Mouse (Mus musculus): ENCODE data around the gene Elmsan1. TPM values are rescaled to one million over a fixed set of nuclear protein-coding genes. Genes with fewer than 3 reads are reported as not detected.

Gene Elmsan1
- polyA plus RNA-seq, 1 experiment from 2014 or later, result 9.6 TPM

- H3K9me3 ChIP-seq (ENCODE audit: control insufficient read depth, low read length), result no peaks in the 10 kb centered on the region; the same call in 1 of the 2 replicates
- ATAC-seq (replicated peaks; ENCODE audit: low FRiP score), result no peak
- H3K27ac ChIP-seq (ENCODE audit: low read depth, low read length), result no peak overlapping the region
- H3K36me3 ChIP-seq (ENCODE audit: control insufficient read depth, insufficient read depth, low read length), result peaks cover 3% of the 10 kb centered on the region; the same call in 1 of the 2 replicates
- H3K9ac ChIP-seq (ENCODE audit: low read length), result no peak overlapping the region
- no peaks in the 10 kb centered on the region for H3K27me3 ChIP-seq (ENCODE audit: control insufficient read depth, insufficient read depth, low read length)
- no peak overlapping the region for H3K4me3 ChIP-seq (ENCODE audit: low read depth, low read length)
- no peaks in the 10 kb centered on the region for H3K4me1 ChIP-seq (replicated peaks; ENCODE audit: control insufficient read depth, insufficient read depth, low read length)
- no peak for DNase-seq (ENCODE audit: low spot score)
- 90% methylated on average over 6 of the region's 6 CpGs for WGBS
- H3K4me2 ChIP-seq (ENCODE audit: low read depth, low read length, severe bottlenecking), result no peak overlapping the region
These were observed 90.1 kb downstream of the Elmsan1 start for GRCm38 (mm10) chr12:84128576-84128975.

GRCm38 (mm10) chr12:84126899-84127298 is 91.8 kb downstream of the Elmsan1 start:
- Histone ChIP-seq H3K4me3 (ENCODE audit: low read depth, low read length) (no peak overlapping the region), H3K4me1 (replicated peaks; ENCODE audit: control insufficient read depth, insufficient read depth, low read length) (no peaks in the 10 kb centered on the region), H3K36me3 (ENCODE audit: control insufficient read depth, insufficient read depth, low read length) (no peaks in the 10 kb centered on the region), H3K4me2 (ENCODE audit: low read depth, low read length, severe bottlenecking) (no peak overlapping the region), H3K9ac (ENCODE audit: low read length) (no peak overlapping the region), H3K9me3 (ENCODE audit: control insufficient read depth, low read length) (no peaks in the 10 kb centered on the region), H3K27ac (ENCODE audit: low read depth, low read length) (no peak overlapping the region), H3K27me3 (ENCODE audit: control insufficient read depth, insufficient read depth, low read length) (no peaks in the 10 kb centered on the region)
- 81% methylated on average over 2 of the region's 2 CpGs for WGBS
- no peak for ATAC-seq (replicated peaks; ENCODE audit: low FRiP score)
- DNase-seq (ENCODE audit: low spot score), result no peak

DNA sequence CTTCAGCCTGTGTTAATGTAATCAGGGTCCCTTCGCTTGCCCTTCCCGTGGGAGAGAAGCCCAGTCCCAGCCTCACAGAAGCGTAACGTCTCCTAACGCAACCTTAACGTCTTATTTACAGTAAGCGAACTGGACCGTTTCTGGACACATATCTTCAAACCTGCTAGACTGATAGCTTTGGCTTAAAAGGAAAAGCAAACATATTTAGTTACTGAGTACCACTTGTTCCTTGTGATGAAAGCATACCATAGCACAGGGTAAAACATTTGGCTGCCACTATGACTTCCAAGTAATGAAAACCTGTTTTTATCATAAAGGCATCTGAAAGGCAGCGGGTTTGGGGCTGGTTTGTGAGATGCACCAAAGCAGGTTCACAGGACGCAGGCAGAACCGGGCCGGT is 92.8 kb downstream of the Elmsan1 start:
- Histone ChIP-seq H3K4me3 (ENCODE audit: low read depth, low read length) (no peak overlapping the region), H3K36me3 (ENCODE audit: control insufficient read depth, insufficient read depth, low read length) (no peaks in the 10 kb centered on the region), H3K4me1 (replicated peaks; ENCODE audit: control insufficient read depth, insufficient read depth, low read length) (no peaks in the 10 kb centered on the region), H3K4me2 (ENCODE audit: low read depth, low read length, severe bottlenecking) (no peak overlapping the region), H3K27me3 (ENCODE audit: control insufficient read depth, insufficient read depth, low read length) (no peaks in the 10 kb centered on the region), H3K9ac (ENCODE audit: low read length) (no peak overlapping the region), H3K9me3 (ENCODE audit: control insufficient read depth, low read length) (no peaks in the 10 kb centered on the region), H3K27ac (ENCODE audit: low read depth, low read length) (no peak overlapping the region)
- DNase-seq (ENCODE audit: low spot score) (no peak), ATAC-seq (replicated peaks; ENCODE audit: low FRiP score) (no peak)
- 88% methylated on average over 12 of the region's 12 CpGs for WGBS

- Histone ChIP-seq H3K27me3 (ENCODE audit: control insufficient read depth, insufficient read depth, low read length) (no peaks in the 10 kb centered on the region), H3K4me2 (ENCODE audit: low read depth, low read length, severe bottlenecking) (no peak overlapping the region), H3K36me3 (ENCODE audit: control insufficient read depth, insufficient read depth, low read length) (no peaks in the 10 kb centered on the region), H3K4me1 (replicated peaks; ENCODE audit: control insufficient read depth, insufficient read depth, low read length) (peaks cover 3% of the 10 kb centered on the region; the same call in 1 of the 2 replicates), H3K27ac (ENCODE audit: low read depth, low read length) (no peak overlapping the region), H3K4me3 (ENCODE audit: low read depth, low read length) (no peak overlapping the region), H3K9ac (ENCODE audit: low read length) (no peak overlapping the region), H3K9me3 (ENCODE audit: control insufficient read depth, low read length) (no peaks in the 10 kb centered on the region)
- WGBS, result 94% methylated on average over 5 of the region's 5 CpGs
- ATAC-seq (replicated peaks; ENCODE audit: low FRiP score) (no peak), DNase-seq (ENCODE audit: low spot score) (no peak)
These were observed 99.1 kb downstream of the Elmsan1 start for GRCm38 (mm10) chr12:84119584-84119983.

DNA sequence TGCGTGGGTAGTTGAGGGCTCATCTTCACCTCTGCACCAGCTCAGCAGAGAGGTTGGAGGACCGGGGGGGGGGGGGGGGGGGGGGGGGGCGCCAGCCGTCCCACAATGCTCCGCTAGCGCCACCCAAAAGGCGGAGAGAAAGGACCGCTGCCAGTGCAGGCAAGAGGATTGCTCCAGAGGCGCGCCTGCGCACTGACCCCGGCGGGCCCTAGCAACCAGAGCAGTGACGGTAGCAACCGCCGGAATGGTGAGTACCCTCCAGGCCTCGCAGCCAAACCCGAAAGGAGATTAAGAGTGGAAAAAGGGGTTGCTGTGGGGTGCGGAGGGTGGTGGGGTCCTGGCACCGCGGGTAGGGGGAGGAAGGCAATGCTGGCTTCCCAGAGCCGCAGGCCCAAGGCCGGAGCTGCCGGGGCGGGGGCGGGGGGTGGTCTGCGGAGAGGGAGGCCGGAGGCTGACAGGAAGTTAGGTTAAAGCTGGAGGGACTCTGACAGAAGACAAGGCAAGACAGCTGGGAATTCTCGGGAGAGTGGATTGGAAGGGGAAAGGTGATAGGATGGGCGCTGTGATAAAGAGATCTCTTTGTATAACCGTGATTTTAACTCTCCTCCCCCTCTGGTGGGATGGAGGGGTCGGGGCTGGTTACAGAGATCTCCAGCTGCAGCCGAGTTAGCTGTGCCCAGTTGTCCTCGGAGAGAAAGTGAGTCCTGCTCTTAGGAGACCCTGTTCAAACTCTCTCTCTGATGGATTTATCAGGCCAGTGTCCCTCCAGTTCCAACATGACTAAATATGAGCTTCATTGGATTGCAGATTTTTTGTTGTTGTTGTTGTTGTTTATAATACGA is 104.3 kb downstream of the Elmsan1 start, which contains the start of gene Dnal1:
Gene Dnal1 (plus strand): TSS at position 214 of the 842 bp plus-strand sequence.
- Histone ChIP-seq H3K9me3 (ENCODE audit: control insufficient read depth, low read length) (no peaks in the 10 kb centered on the region), H3K4me3 (ENCODE audit: low read depth, low read length) (peak within 1 kb of the TSS; percentile 83), H3K27me3 (ENCODE audit: control insufficient read depth, insufficient read depth, low read length) (no peaks in the 10 kb centered on the region), H3K9ac (ENCODE audit: low read length) (peak within 1 kb of the TSS; percentile 67), H3K36me3 (ENCODE audit: control insufficient read depth, insufficient read depth, low read length) (no peaks in the 10 kb centered on the region), H3K27ac (ENCODE audit: low read depth, low read length) (0 out of 2 replicates have a peak within 1 kb of the TSS, but pooled peaks have one; percentile 12), H3K4me1 (replicated peaks; ENCODE audit: control insufficient read depth, insufficient read depth, low read length) (peaks cover 3% of the 10 kb centered on the region; the same call in 1 of the 2 replicates), H3K4me2 (ENCODE audit: low read depth, low read length, severe bottlenecking) (peak within 1 kb of the TSS; percentile 67)
- 3% methylated on average over 33 of the region's 35 CpGs for WGBS
- ATAC-seq (replicated peaks; ENCODE audit: low FRiP score) (peak; percentile 98), DNase-seq (ENCODE audit: low spot score) (peak; percentile 96)

- WGBS, result 60% methylated on average over 6 of the region's 6 CpGs
- H3K27ac ChIP-seq (ENCODE audit: low read depth, low read length), result no peak overlapping the region
These were observed 105.0 kb downstream of the Elmsan1 start for GRCm38 (mm10) chr12:84113676-84114075.

DNA sequence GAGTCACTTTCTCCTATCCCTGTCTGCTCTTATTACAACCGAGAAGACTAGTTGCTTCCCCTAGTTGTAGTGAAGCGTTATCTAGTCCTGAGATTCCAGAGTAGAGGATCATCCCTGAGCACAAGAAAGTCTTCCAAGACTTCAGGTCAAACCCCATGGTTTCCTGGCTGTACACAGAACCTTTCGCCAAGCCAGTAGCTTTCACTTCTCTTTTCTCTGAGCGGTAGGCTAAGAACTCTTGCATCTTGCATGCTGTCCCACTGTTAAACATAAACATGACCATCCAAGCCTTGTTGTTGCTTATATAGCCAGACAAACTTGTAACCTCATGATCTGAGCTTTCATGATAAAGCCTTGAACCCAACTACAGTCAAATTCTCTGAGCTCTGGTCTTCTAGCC is 107.9 kb downstream of the Elmsan1 start:
- no peak overlapping the region for H3K27ac ChIP-seq (ENCODE audit: low read depth, low read length)
- H3K4me1 ChIP-seq (replicated peaks; ENCODE audit: control insufficient read depth, insufficient read depth, low read length), result peaks cover 3% of the 10 kb centered on the region; the same call in 1 of the 2 replicates
- no peak overlapping the region for H3K4me3 ChIP-seq (ENCODE audit: low read depth, low read length)
- H3K36me3 ChIP-seq (ENCODE audit: control insufficient read depth, insufficient read depth, low read length), result no peaks in the 10 kb centered on the region
- no peaks in the 10 kb centered on the region for H3K9me3 ChIP-seq (ENCODE audit: control insufficient read depth, low read length)
- ATAC-seq (replicated peaks; ENCODE audit: low FRiP score) (no peak), DNase-seq (ENCODE audit: low spot score) (no peak)
- WGBS, result 91% methylated on average over 4 of the region's 4 CpGs
- H3K9ac ChIP-seq (ENCODE audit: low read length), result no peak overlapping the region
- H3K27me3 ChIP-seq (ENCODE audit: control insufficient read depth, insufficient read depth, low read length), result no peaks in the 10 kb centered on the region
- no peak overlapping the region for H3K4me2 ChIP-seq (ENCODE audit: low read depth, low read length, severe bottlenecking)

More at GRCm38 (mm10) chr12:84113676-84114075, 105.0 kb downstream of the Elmsan1 start:
- ATAC-seq (replicated peaks; ENCODE audit: low FRiP score) (no peak), DNase-seq (ENCODE audit: low spot score) (no peak)
- Histone ChIP-seq H3K9ac (ENCODE audit: low read length) (peak overlapping the region; percentile 31; the same call in 1 of the 2 replicates), H3K4me1 (replicated peaks; ENCODE audit: control insufficient read depth, insufficient read depth, low read length) (peaks cover 3% of the 10 kb centered on the region; the same call in 1 of the 2 replicates), H3K4me3 (ENCODE audit: low read depth, low read length) (peak overlapping the region; percentile 83), H3K9me3 (ENCODE audit: control insufficient read depth, low read length) (no peaks in the 10 kb centered on the region), H3K36me3 (ENCODE audit: control insufficient read depth, insufficient read depth, low read length) (no peaks in the 10 kb centered on the region), H3K27me3 (ENCODE audit: control insufficient read depth, insufficient read depth, low read length) (no peaks in the 10 kb centered on the region), H3K4me2 (ENCODE audit: low read depth, low read length, severe bottlenecking) (peak overlapping the region; percentile 67; the same call in 1 of the 2 replicates)

DNA sequence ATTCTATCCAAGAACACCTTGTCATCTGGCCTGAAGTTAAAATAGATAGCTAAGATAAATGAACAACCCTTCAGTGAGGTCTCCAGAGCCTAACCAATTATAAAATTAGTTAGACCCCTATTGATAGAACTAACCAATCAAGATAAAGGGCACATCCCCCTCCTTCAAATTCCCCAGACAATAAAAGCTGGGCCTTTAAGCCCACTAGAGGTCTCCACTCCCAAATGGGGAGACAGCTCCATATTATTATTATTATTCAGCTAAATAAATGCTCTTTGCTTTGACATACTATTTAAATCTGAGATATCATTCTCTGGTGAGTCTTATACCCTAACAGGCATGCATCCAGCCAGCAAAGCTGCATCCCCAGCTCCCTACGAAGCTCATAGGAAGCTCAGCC is 108.8 kb downstream of the Elmsan1 start:
- no peaks in the 10 kb centered on the region for H3K36me3 ChIP-seq (ENCODE audit: control insufficient read depth, insufficient read depth, low read length)
- H3K27ac ChIP-seq (ENCODE audit: low read depth, low read length), result no peak overlapping the region
- peaks cover 1% of the 10 kb centered on the region; the same call in 1 of the 2 replicates for H3K4me1 ChIP-seq (replicated peaks; ENCODE audit: control insufficient read depth, insufficient read depth, low read length)
- no peaks in the 10 kb centered on the region for H3K27me3 ChIP-seq (ENCODE audit: control insufficient read depth, insufficient read depth, low read length)
- ATAC-seq (replicated peaks; ENCODE audit: low FRiP score) (no peak), DNase-seq (ENCODE audit: low spot score) (no peak)
- no peaks in the 10 kb centered on the region for H3K9me3 ChIP-seq (ENCODE audit: control insufficient read depth, low read length)
- no peak overlapping the region for H3K4me2 ChIP-seq (ENCODE audit: low read depth, low read length, severe bottlenecking)
- H3K4me3 ChIP-seq (ENCODE audit: low read depth, low read length), result no peak overlapping the region
- WGBS, result 87% methylated on average over 1 of the region's 1 CpGs
- no peak overlapping the region for H3K9ac ChIP-seq (ENCODE audit: low read length)
